Mouse (Mus musculus) monocyte, adult 2 months (primary cell): ENCODE measurements around the gene Sertad1.

Source experiments
- DNase-seq, 2 experiments: peaks; one replicate each; pipeline ENCODE4 v3.0.0; 2022; ENCODE audit warnings: low spot score in 2 of 2, low read depth in 1 of 2

Sertad1 gene

DNA sequence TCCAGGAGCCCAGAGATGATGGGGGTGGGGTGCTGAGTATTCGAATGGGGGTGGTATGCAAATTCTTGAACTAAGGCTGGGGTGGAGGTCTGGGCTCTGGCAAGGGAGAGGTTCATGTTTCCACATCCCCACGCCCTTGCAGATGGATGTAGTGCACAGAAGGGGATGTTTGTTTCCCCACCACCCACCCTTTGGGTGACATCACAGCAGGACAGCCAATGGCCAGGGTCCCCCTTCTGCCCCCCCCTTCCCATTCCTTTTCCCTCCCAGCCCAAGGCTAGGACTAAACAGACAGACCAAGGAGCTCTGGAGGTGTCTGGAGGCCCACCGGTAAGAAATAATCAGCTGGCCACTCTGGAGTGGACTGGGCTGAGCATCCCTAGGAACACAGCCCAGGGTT is 12.3 kb downstream of the Sertad1 start, which contains the start of gene Prx:
Gene Prx (plus strand): TSS at position 289 of the 400 bp plus-strand sequence.
- DNase-seq = no peak

DNA sequence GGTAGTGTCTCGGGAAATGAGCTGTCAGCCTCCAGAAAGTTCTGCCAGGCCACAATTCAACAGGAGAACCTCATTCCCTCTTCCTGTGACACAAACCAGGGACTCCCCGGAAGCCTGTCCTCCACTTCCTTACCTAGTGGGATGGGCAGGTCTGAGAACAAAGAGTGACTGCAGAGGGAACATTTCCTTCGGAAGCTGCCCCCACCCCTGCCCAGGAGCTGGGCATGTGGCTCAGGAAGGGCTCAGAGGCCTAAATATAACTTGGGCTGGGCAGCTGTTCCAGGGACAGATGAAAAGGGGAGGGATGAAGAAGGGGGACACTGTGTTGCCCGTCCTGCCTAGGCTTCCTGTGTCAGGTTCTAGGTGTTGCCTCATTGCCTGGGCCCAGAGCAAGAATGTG is 14.9 kb downstream of the Sertad1 start:
- DNase-seq = no peak

DNA sequence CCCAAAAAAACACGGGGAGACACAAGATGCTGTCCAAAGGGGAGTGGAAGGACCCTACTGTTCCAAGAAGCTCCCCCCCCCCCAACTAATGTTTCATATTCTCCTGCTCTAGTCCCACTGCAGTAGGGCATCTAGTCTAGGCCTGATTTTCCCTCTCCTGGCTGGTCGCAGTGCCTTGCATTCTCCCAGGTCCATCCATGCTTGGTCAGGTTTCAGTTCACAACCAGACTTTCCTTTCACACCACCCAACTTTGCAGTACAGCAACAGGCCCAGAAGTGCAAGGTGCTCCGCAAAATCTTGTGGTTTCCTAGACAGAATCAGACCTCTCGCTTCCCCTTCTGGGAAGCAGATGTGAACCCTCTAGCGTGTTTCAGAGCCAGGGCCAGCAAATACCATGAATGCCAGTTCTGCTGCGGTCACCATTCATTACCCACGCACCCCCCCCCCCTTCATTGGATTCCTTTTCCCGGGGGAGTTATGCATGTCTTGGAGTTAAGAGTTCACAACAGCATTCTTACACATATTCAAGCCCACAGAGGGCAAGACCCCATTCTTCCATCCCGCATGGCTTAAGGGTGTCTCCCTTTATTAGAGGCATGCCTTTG is 20.2 kb downstream of the Sertad1 start:
- DNase-seq = peak in 1 of 2 experiments; percentile 20

DNA sequence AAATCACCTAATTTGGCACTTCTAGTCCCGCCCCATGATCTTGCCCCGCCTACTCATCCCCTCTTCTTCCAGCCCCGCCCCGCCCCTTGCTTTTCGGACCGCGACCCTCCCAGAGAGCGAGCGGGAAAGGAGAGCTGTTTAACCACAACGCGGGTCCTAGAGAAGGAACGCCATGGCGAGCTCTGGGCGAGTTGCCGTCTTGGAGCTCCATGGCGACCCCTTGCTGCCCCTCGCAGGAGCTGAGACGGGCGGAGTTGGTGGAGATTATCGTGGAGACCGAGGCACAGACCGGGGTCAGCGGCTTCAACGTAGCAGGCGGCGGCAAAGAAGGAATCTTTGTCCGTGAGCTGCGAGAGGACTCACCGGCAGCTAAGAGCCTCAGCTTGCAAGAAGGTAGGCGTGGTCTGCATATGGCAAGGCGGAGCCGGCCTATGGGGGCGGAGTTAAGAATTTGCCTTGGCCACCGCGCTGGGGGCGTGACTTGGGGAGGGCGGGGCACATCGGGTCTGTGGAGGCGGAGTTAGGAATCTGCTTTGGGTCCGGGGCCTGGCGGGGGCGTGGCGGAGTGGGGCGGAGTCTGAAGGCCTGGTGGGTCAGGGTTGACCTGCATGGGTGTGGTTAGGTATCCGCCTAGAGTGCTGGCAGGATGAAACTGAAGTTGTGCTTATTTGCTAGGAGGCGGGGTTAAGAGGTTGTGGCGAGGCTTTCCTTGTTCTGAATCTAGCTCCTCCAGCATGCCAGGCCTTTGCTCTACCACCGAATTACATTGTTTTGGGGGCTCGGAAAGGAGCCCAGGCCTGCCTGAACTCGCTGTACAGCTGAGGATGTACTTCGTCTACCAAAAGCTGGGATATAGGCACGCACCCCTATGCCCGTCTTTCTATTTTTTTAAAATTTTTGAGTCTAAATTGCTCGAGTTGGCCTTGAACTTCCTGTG is 21.3 kb downstream of the Sertad1 start:
- peak; percentile 95 for DNase-seq

GRCm38 (mm10) chr7:27508648-27509005 is 21.9 kb downstream of the Sertad1 start:
- DNase-seq = peak in 1 of 2 experiments; percentile 28

DNA sequence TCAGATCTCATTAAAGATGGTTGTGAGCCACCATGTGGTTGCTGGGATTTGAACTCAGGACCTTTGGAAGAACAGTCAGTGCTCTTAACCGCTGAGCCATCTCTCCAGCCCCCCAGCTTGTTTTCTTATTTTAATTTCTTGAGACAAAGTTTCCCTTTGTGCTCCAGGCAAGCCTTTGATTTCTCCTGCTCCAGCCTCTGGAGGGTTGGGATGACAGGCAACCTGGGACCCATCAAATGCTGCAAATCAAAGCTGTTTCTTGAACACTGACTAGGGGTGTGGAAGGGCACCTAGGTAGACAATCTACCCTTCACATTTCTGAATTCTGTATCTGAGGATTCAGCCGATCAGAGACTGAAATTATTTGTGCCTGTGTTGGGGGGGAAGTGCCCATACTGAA is 24.1 kb downstream of the Sertad1 start:
- DNase-seq = no peak

DNA sequence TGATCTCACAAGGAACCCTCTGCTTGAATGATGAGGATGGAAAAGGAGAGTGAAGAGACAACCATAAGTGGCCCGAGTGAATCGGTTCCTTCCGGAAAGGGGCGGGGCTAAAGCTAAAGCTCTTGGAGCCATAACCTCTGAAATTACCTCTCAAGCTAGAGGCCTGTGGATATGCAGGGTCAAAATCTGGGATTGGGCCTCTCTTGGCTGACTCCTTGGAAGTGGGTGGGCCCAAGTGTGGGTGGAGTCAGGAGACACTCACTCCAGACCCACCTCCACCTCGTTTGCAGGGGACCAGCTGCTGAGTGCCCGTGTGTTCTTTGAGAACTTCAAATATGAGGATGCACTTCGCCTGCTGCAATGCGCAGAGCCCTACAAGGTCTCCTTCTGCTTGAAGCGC is 28.3 kb downstream of the Sertad1 start:
- DNase-seq = no peak

DNA sequence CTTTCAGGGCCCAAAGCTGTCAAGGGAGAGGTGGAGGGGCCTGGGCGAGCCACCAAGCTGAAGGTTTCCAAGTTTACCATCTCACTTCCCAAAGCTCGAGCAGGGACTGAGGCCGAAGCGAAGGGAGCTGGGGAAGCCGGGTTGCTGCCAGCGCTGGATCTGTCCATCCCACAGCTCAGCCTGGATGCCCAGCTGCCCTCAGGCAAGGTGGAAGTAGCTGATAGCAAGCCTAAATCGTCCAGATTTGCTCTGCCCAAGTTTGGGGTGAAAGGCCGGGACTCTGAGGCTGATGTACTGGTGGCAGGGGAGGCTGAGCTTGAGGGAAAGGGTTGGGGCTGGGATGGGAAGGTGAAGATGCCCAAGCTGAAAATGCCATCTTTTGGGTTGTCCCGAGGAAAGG is 31.6 kb downstream of the Sertad1 start:
- no peak for DNase-seq

- DNase-seq = no peak
Measured at GRCm38 (mm10) chr7:27520104-27520503, 33.4 kb downstream of the Sertad1 start.

GRCm38 (mm10) chr7:27520599-27520998 is 33.9 kb downstream of the Sertad1 start:
- DNase-seq = no peak

DNA sequence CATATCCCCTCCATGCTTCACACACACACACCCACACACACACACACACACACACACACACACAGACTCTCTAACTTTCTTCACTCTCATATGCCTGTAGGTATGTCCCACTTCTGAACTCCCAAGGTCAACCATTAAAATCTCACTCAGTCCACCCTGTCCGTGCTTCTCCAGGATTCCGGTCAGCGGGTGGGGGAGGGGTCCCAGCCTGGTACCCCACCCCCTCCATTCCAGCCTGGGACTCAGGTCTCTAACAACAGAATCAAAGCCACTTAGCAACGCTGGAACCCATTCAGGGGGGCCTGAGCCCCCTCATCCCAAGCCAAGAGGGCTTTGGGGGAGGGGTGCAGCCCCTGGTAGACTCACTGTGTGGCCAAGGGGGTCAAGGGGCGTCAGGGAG is 36.3 kb downstream of the Sertad1 start, which contains the start of gene Hipk4:
Gene Hipk4 (plus strand): TSS at position 301 of the 400 bp plus-strand sequence.
- no peak for DNase-seq

GRCm38 (mm10) chr7:27523805-27524204 is 37.1 kb downstream of the Sertad1 start:
- DNase-seq = no peak

- DNase-seq = peak in 1 of 2 experiments; percentile 47
Measured at GRCm38 (mm10) chr7:27526039-27526827, 39.5 kb downstream of the Sertad1 start.

DNA sequence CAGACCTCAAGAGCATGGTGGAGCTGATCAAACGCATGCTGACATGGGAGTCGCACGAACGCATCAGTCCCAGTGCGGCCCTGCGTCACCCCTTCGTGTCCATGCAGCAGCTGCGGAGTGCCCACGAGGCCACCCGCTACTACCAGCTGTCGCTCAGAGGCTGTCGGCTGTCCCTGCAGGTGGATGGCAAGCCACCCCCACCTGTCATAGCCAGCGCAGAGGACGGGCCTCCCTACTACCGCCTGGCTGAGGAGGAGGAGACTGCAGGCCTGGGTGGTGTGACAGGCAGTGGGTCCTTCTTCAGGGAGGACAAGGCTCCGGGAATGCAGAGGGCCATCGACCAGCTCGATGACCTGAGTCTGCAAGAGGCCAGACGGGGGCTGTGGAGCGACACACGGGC is 42.4 kb downstream of the Sertad1 start:
- DNase-seq = no peak

DNA sequence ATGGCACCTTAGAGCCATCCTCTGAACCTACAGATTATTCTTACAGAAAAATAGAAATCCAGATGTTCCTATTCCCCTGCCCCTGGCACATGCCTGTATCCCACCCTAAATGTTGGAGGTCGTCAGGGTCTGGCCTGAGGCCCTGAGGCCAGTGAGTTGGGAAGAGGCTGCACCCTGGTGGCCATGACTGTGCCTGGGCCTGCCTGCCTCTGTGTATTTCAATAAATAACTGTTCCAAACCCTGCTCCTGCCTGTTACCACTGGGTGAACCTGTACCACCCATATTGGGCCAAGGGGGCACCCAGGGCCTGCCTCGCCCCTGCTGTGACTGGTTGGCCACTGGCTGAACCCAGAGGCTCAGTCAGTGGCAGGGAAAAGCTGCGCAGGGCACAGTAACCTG is 44.2 kb downstream of the Sertad1 start:
- no peak for DNase-seq

DNA sequence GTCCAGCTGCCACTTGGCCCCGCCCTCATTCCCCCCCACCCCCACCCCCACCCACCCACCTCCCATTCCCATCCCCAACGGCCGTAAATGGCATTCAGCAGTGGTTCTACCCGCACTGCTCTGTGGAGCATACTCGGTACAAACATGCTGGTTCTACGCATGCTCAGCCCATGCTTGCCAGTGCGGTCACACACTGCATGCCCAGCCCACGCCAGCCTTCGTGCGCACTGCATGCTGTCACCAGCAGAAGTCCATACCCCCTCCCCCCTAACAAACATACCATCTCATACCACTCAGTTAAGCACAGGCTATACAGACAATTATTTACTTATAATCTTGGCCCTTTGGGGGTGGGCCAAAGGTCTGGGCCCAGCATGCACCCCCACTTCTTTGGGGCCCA is 45.0 kb downstream of the Sertad1 start:
- DNase-seq = no peak

- no peak for DNase-seq
Measured at GRCm38 (mm10) chr7:27532480-27533050, 45.9 kb downstream of the Sertad1 start.

DNA sequence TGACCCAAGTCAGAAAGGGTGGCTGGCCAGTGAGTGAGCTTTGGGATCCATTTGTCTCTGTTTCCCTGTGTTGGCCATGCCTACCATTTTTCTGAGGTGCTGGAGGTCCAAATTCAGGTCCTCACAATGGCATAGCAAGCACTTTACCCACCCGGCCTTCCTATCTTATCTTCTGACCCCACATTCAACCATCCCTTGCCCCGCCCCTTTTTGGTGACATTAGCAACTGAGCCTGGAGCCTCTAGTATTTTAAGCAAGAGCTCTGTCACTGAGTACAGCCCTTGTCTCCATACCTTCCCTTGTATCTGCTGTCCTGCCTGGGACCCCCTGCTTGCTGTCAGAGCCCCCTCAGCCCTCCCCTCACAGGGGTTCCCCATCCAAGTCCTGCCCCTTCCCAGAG is 48.7 kb downstream of the Sertad1 start:
- DNase-seq = no peak

GRCm38 (mm10) chr7:27536618-27537017 is 49.9 kb downstream of the Sertad1 start:
- DNase-seq = peak in 1 of 2 experiments; percentile 22

DNA sequence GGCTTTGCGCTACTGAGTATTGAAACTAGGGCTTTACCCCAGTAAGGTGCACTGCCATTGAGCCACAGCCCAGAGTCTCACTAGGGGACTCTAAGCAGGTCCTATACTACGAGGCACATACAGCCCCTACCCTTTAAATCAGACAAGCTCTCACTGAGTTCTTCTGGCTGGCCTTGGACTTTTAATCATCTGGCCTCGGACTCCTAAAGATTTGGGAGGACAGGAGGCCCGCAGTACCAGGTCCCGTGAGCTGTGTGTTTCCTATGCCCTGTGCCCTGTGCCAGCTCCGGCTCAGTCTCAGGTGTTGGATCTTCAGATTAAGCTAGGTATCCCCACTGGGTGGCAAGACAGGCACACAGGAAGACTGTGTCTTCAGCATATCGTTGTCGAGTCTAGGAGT is 51.3 kb downstream of the Sertad1 start:
- no peak for DNase-seq

DNA sequence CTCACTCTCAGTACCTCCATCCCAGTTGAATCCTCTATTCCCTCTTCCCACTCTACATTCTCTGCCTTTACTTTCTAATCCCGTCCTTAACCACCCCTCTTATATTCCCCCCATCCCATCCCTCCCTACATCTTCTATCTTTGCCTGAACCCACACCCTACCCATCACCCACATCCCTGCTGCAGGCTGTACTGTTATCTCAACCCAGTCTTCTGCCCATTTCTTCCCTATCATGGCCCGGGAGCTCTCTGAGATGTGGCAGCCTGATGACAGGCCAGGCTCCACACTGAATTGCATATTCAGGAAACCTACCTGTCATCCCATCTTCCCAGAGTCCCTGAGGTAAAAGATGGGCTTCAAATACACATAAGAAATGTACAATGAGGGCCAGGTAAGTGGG is 52.1 kb downstream of the Sertad1 start:
- DNase-seq = no peak
